Mouse (Mus musculus) liver, embryonic 14.5 days (tissue): ENCODE results near the gene Igf2bp3. TPM values are rescaled to one million over a fixed set of nuclear protein-coding genes. Genes with fewer than 3 reads are reported as not detected.

Source experiments
- ATAC-seq: fragments of 200-750 bp; cut with Nextera tagmentation; 2 replicates; pipeline ENCODE4 v1.8.0; 2017; ENCODE audit warnings: moderate number of reproducible peaks, mild to moderate bottlenecking, moderate library complexity; ENCODE audit not compliant: insufficient read depth
- DNase-seq, 3 experiments: peaks; one replicate each; pipeline ENCODE4 v3.0.0-alpha.2; 2012 to 2013; ENCODE audit warnings: low read depth in 3 of 3, low spot score in 3 of 3
- H3K27ac ChIP-seq: fragments of 300-500 bp; sonication (generic); 2 replicates; pipeline ENCODE4 v1.5.1; 2014; ENCODE audit warnings: moderate library complexity, mild to moderate bottlenecking, control low read depth, inconsistent platforms
- H3K27me3 ChIP-seq: fragments of 300-500 bp; sonication (generic); 2 replicates; pipeline ENCODE4 v1.6.1; 2014; ENCODE audit warnings: mild to moderate bottlenecking, low read length, moderate library complexity; ENCODE audit not compliant: control insufficient read depth, insufficient read depth
- H3K36me3 ChIP-seq: fragments of 300-500 bp; sonication (generic); replicated peaks from 2 replicates; pipeline ENCODE4 v1.6.1; 2014; ENCODE audit warnings: low read depth; ENCODE audit not compliant: control insufficient read depth, insufficient read depth
- H3K4me1 ChIP-seq, 2 experiments: fragments of 200-500 bp in 1 of 2; fragments of 300-500 bp in 1 of 2; sonication (generic) in 1 of 2; replicated peaks; 2 replicates each; pipeline ENCODE4 v1.6.1; 2012 to 2014; ENCODE audit warnings: antibody characterized with exemption in 1 of 2, inconsistent platforms in 1 of 2, low read length in 1 of 2; ENCODE audit not compliant: control insufficient read depth in 2 of 2, insufficient read depth in 2 of 2
- H3K4me2 ChIP-seq: fragments of 300-500 bp; sonication (generic); 2 replicates; pipeline ENCODE4 v1.6.1; 2014; ENCODE audit warnings: low read depth, mild to moderate bottlenecking, control low read depth, moderate library complexity
- H3K4me3 ChIP-seq, 2 experiments: fragments of 200-500 bp in 1 of 2; fragments of 300-500 bp in 1 of 2; sonication (generic) in 1 of 2; 2 replicates each; pipeline ENCODE4 v1.5.1; 2012 to 2014; ENCODE audit warnings: low read depth in 2 of 2, low read length in 2 of 2, mild to moderate bottlenecking in 2 of 2, control low read depth in 1 of 2, inconsistent platforms in 1 of 2, moderate library complexity in 1 of 2; ENCODE audit not compliant: insufficient read depth in 1 of 2
- H3K9ac ChIP-seq: fragments of 300-500 bp; sonication (generic); replicated peaks from 2 replicates; pipeline ENCODE4 v1.6.1; 2014; ENCODE audit warnings: mild to moderate bottlenecking, control low read depth, moderate library complexity
- H3K9me3 ChIP-seq: fragments of 300-500 bp; sonication (generic); 2 replicates; pipeline ENCODE4 v1.6.1; 2016; ENCODE audit warnings: low read length, mixed read lengths; ENCODE audit not compliant: control insufficient read depth
- CTCF ChIP-seq: IDR thresholded peaks from 2 replicates; pipeline ENCODE4 v1.5.1; 2016; ENCODE audit warnings: antibody characterized with exemption, low read depth, control low read depth
- EP300 ChIP-seq: IDR thresholded peaks from 2 replicates; pipeline ENCODE4 v1.6.1; 2016; ENCODE audit warnings: antibody characterized with exemption, low read depth
- WGBS: fragments of 180-500 bp; shearing (Covaris S2); extraction: QIAGEN DNeasy Blood & Tissue Kit; methylation state at CpG from one replicate; pipeline ENCODE4 v1.1.7; 2014; ENCODE audit not compliant: insufficient replicate concordance; 5-methylcytosine and 5-hydroxymethylcytosine counted together
- polyA plus RNA-seq, 2 experiments: library from polyadenylated mRNA; depleted of rRNA in 1 of 2; stranded (reverse) in 1 of 2; unstranded in 1 of 2; fragments of >200 nt; fragmentation: Nextera tagmentation in 1 of 2; extraction: Ambion mirVana in 1 of 2; gene quantifications; 2 replicates each; pipeline versions ENCODE4 v1.2.1 to v1.2.3; 2012 to 2014

Igf2bp3 gene
- polyA plus RNA-seq, 2 experiments, result 7.6 to 14.0 TPM

DNA sequence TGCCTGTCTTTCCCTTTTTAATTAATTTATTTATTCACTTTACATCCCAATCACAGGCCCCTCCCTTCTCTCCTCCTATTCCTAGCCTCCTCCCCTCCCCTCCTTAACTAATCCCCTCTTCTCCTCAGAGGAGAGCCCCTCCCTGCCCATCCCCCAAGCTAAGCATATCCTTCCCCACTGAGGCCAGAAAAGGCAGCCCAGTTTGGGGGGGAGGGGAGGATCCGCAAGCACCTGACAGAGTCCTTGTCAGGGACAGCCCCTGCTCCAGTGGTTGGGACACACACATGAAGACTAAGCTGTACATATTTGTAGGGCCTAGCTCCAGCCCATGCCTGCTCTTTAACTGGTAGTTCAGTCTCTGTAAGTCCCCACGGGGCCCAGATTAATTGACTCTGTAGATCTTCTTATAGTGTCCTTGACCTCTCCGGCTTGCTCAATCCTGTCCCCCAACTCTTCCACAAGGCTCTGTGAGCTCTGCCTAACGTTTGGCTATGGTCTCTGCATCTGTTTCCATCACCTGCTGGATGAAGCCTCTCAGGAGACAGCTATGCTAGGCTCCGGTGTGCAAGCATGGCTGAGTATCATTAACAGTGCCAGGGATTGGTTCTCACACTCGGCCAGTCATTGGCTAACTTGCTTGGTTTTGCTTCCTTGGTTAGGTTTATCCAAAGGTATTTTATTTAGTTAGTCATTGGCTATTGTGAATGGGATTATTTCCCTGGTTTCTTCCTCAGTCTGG is 82.2 kb downstream of the Igf2bp3 start:
- no peak for TF ChIP-seq EP300
- TF ChIP-seq CTCF, result no peak
- no peaks in the 10 kb centered on the region for H3K9me3 ChIP-seq
- WGBS, result 60% methylated on average over 6 of the region's 6 CpGs
- H3K36me3 ChIP-seq, result no peaks in the 10 kb centered on the region; the same call in 1 of the 2 replicates
- no peak overlapping the region for H3K4me2 ChIP-seq
- H3K4me1 ChIP-seq, result peaks cover 6 to 16% of the 10 kb centered on the region in 2 experiments
- DNase-seq (no peak), ATAC-seq (no peak)
- H3K9ac ChIP-seq, result no peak overlapping the region
- H3K27ac ChIP-seq, result no peak overlapping the region
- H3K4me3 ChIP-seq, result no peak overlapping the region
- H3K27me3 ChIP-seq, result no peaks in the 10 kb centered on the region

GRCm38 (mm10) chr6:49131855-49132254 is 82.9 kb downstream of the Igf2bp3 start:
- Histone ChIP-seq H3K27ac (no peak overlapping the region), H3K9me3 (no peaks in the 10 kb centered on the region), H3K36me3 (no peaks in the 10 kb centered on the region; the same call in 1 of the 2 replicates), H3K4me1 (peaks cover 3 to 10% of the 10 kb centered on the region in 2 experiments; a peak in 3 of 4 replicates), H3K4me3 (no peak overlapping the region), H3K9ac (no peak overlapping the region), H3K4me2 (no peak overlapping the region), H3K27me3 (no peaks in the 10 kb centered on the region)
- no peak for DNase-seq
- TF ChIP-seq CTCF (no peak), EP300 (no peak)
- no peak for ATAC-seq
- WGBS, result 83% methylated on average over 9 of the region's 9 CpGs

DNA sequence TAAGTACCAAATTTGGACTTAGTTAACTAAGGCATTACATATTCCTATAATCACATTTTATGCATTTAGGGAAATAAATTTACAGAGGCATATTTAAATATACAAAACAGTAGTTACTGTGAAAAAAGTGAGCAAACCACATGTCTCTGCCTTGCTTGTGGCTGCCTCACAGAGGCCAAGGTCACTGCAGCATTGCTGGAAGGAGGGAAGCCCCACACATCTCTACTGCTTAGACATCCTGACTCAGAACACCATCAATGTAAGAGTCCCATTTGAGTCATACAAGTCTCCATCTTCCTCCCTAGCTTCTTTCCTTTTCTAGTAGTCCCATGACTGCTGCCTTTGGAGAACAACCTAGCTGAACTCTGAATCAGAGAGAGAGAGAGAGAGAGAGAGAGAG is 84.4 kb downstream of the Igf2bp3 start:
- Histone ChIP-seq H3K4me2 (no peak overlapping the region), H3K9me3 (no peaks in the 10 kb centered on the region), H3K27me3 (no peaks in the 10 kb centered on the region), H3K9ac (no peak overlapping the region), H3K36me3 (no peaks in the 10 kb centered on the region; the same call in 1 of the 2 replicates), H3K4me1 (peaks cover 0 to 3% of the 10 kb centered on the region in 2 experiments; a peak in 1 of 4 replicates), H3K4me3 (no peak overlapping the region), H3K27ac (no peak overlapping the region)
- TF ChIP-seq CTCF (no peak), EP300 (no peak)
- DNase-seq (no peak), ATAC-seq (no peak)

DNA sequence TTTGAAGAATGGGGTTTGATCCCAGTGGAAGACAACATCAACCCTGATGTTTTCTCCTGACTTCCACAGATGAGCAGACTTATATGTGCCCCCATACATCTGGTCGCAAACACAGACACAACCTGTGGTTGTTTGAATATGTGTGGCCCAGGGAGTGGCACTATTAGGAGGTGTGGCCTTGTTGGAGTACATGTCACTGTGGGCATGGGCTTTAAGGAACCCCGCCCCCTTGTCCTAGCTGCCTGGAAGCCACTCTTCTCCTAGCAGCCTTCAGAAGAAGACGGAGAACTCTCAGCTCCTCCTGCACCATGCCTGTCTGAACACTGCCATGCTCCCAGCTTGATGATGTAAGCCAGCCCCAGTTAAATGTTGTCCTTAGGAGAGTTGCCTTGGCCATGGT is 94.4 kb downstream of the Igf2bp3 start:
- H3K4me3 ChIP-seq, result no peak overlapping the region
- WGBS, result 74% methylated on average over 3 of the region's 3 CpGs
- H3K27ac ChIP-seq, result no peak overlapping the region
- TF ChIP-seq EP300 (no peak), CTCF (no peak)
- no peak overlapping the region for H3K9ac ChIP-seq
- no peaks in the 10 kb centered on the region for H3K4me1 ChIP-seq
- DNase-seq, result no peak
- no peak for ATAC-seq
- H3K36me3 ChIP-seq, result no peaks in the 10 kb centered on the region; the same call in 1 of the 2 replicates
- no peak overlapping the region for H3K4me2 ChIP-seq
- no peaks in the 10 kb centered on the region for H3K9me3 ChIP-seq
- H3K27me3 ChIP-seq, result no peaks in the 10 kb centered on the region

- H3K4me1 ChIP-seq, result no peaks in the 10 kb centered on the region
- H3K27ac ChIP-seq, result no peak overlapping the region
- H3K4me2 ChIP-seq, result no peak overlapping the region
- H3K9ac ChIP-seq, result no peak overlapping the region
- 59% methylated on average over 1 of the region's 1 CpGs for WGBS
- DNase-seq, result no peak
- no peaks in the 10 kb centered on the region for H3K9me3 ChIP-seq
- H3K27me3 ChIP-seq, result no peaks in the 10 kb centered on the region
- TF ChIP-seq CTCF (no peak), EP300 (no peak)
- ATAC-seq, result no peak
- no peak overlapping the region for H3K4me3 ChIP-seq
- H3K36me3 ChIP-seq, result no peaks in the 10 kb centered on the region; the same call in 1 of the 2 replicates
Measured at GRCm38 (mm10) chr6:49119462-49120135, 95.2 kb downstream of the Igf2bp3 start.
